Mouse (Mus musculus) MEL (cell line): ENCODE measurements around the gene Atp8b5.

Experiments used
- CTCF ChIP-seq, 3 experiments: IDR thresholded peaks in 2 of 3; conservative IDR thresholded peaks in 1 of 3; 2 replicates each; pipeline ENCODE4 v1.5.1; 2011 to 2012; ENCODE audit warnings: low read length in 3 of 3, low read depth in 2 of 3, mild to moderate bottlenecking in 2 of 3, improper control_type of control experiment in 1 of 3, inconsistent platforms in 1 of 3, mixed read lengths in 1 of 3, moderate library complexity in 1 of 3; ENCODE audit not compliant: control insufficient read depth in 1 of 3, insufficient read depth in 1 of 3, poor library complexity in 1 of 3, severe bottlenecking in 1 of 3
- HCFC1 ChIP-seq: IDR thresholded peaks from 2 replicates; pipeline ENCODE4 v1.6.1; 2012; ENCODE audit warnings: low read depth, mild to moderate bottlenecking, inconsistent platforms, low read length, improper control_type of control experiment, moderate library complexity
- POLR2A ChIP-seq, 2 experiments: IDR thresholded peaks; 2 replicates each; pipeline ENCODE4 v1.6.1; 2011 to 2012; ENCODE audit warnings: low read length in 2 of 2, mild to moderate bottlenecking in 2 of 2, control low read depth in 1 of 2, improper control_type of control experiment in 1 of 2, low read depth in 1 of 2, moderate library complexity in 1 of 2; ENCODE audit not compliant: control insufficient read depth in 1 of 2, insufficient read depth in 1 of 2, poor library complexity in 1 of 2
- SIN3A ChIP-seq: IDR thresholded peaks from 2 replicates; pipeline ENCODE4 v1.6.1; 2012; ENCODE audit warnings: low read length, improper control_type of control experiment, inconsistent platforms
- UBTF ChIP-seq: IDR thresholded peaks from 2 replicates; pipeline ENCODE4 v1.6.1; 2012; ENCODE audit warnings: low read depth, mild to moderate bottlenecking, inconsistent platforms, low read length, improper control_type of control experiment, moderate library complexity, borderline replicate concordance; ENCODE audit not compliant: insufficient read depth
- USF2 ChIP-seq, 2 experiments: IDR thresholded peaks; 2 replicates each; pipeline ENCODE4 v1.6.1; 2011 to 2012; ENCODE audit warnings: improper control_type of control experiment in 2 of 2, low read length in 2 of 2, borderline replicate concordance in 1 of 2, inconsistent platforms in 1 of 2, low read depth in 1 of 2, mild to moderate bottlenecking in 1 of 2; ENCODE audit not compliant: insufficient read depth in 1 of 2
- ZMIZ1 ChIP-seq: IDR thresholded peaks from 2 replicates; pipeline ENCODE4 v1.6.1; 2012; ENCODE audit warnings: low read depth, mild to moderate bottlenecking, inconsistent platforms, low read length, improper control_type of control experiment, moderate library complexity
- ZNF384 ChIP-seq: IDR thresholded peaks from 2 replicates; pipeline ENCODE4 v1.6.1; 2012; ENCODE audit warnings: low read depth, mild to moderate bottlenecking, inconsistent platforms, low read length, improper control_type of control experiment

DNA sequence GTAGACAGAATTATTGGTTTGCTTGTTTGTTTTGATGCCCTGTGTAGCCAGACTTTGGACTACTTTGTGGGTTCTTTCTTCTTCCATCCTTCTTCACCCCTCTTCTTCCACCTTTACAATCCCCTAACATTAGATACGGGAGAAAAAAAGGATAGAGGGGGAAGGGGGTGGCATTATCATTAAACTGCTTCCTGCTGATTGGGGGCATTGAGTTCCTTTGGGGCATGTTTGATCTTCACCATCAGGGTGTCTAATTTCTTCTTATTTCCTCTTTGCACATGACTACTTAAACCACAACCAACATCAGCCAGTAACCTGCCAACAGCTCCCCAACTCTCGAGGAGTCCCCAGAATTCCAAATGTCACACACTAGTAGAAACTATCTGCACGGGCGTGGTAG is 54.6 kb downstream of the Atp8b5 start:
- TF ChIP-seq POLR2A (IDR thresholded peaks at IDR 0.05; ENCODE audit: control insufficient read depth in 1 of 2, insufficient read depth in 1 of 2, low read depth in 1 of 2, low read length in 2 of 2, poor library complexity in 1 of 2) (no peak), CTCF (IDR thresholded peaks at IDR 0.05 in 2 of 3, conservative IDR thresholded peaks at IDR 0.05 in 1 of 3; ENCODE audit: control insufficient read depth in 1 of 3, insufficient read depth in 1 of 3, low read depth in 2 of 3, low read length in 3 of 3, poor library complexity in 1 of 3, severe bottlenecking in 1 of 3) (no peak), UBTF (no peak), USF2 (IDR thresholded peaks at IDR 0.05; ENCODE audit: borderline replicate concordance in 1 of 2, insufficient read depth in 1 of 2, low read depth in 1 of 2, low read length in 2 of 2) (no peak), ZMIZ1 (no peak), SIN3A (no peak; the same call in 1 of the 2 replicates), HCFC1 (no peak), ZNF384 (peak; percentile 65)
